Mouse (Mus musculus) layer of hippocampus, adult 9-10 months (tissue): ENCODE data around the gene Pknox2.

ENCODE experiments used
- DNase-seq: peaks from one replicate; pipeline ENCODE4 v3.0.0; 2022; ENCODE audit warnings: low spot score

Pknox2 gene

GRCm38 (mm10) chr9:37051669-37052068 is 95.5 kb downstream of the Pknox2 start:
- no peak for DNase-seq

- DNase-seq, result no peak
Measured at GRCm38 (mm10) chr9:37047490-37047889, 99.7 kb downstream of the Pknox2 start.

DNA sequence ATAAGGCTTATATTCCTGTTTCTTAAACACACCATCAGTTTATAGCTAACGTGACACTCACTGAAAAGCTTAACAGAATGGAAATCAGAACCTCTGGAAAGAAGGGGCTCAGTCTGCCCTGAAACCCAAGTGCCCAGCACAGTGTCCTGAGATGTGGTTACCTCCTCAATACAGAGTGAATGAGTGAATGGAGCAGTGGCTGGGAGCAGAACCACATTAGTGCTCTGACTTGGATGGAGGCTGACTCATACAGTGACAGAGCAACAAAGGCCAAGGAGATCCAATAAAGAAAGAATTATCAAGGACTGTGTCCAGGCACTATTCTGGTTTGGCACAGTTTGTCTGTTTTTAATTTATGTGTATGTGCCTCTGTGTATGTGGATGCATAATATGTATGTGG is 101.3 kb downstream of the Pknox2 start:
- DNase-seq, result no peak

DNA sequence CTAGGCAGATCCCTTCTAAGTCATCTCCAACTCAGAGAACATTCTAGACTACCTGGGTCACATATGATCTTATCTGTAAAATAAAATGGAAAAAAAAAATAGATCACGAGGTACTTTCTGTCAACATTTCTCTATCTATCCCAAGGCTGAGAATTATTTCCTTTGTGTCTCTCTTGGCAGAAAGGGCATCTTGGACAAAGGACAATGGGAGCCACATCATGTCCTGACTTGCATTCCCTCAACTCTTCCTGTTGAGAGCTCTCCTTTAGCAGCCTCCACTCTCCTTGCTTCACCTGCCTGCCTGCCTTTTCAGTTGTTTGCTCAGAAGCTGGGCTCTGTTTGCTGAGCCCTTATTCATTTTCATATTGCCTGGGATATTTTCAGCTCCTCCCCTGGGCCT is 103.0 kb downstream of the Pknox2 start:
- DNase-seq, result no peak

- no peak for DNase-seq
Measured at GRCm38 (mm10) chr9:37038859-37039258, 108.3 kb downstream of the Pknox2 start.

DNA sequence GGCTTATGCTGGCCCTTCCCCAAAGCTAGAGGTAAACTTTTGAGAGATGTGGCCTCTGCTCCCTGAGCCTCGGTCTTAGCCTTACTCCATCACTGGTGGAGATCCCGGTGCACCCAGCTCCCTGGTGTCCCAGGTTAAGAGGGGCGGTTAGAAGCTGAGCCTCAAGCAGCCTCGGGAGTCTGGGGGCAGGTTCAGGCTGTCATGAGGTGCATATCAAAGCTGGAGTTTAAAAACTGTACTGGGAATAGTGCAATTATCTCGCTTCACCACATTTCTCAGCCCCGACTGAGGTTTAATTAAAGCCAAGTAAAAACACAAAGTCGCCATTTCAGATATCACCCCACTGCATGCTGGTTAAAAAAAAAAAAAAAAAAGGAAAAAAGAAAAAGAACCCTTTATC is 108.8 kb downstream of the Pknox2 start:
- no peak for DNase-seq

GRCm38 (mm10) chr9:37037405-37037804 is 109.8 kb downstream of the Pknox2 start:
- no peak for DNase-seq

DNA sequence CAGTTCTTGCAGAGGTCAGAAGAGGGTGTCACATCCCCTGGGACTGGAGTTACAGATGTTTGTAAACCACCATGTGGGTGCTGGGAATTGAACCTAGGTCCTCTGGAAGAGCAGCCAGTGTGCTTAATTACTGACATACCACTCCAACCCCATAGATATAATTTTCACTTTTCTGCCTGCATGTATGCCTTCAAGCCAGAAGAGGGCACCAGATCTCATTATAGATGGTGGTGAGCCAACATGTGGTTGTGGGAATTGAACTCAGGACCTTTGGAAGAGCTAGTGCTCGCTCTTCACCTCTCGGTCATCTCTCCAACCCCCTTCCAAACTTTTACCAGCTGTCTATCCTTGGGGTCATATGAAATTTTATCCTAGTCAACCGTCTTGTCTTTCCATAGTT is 112.0 kb downstream of the Pknox2 start:
- DNase-seq, result no peak

DNA sequence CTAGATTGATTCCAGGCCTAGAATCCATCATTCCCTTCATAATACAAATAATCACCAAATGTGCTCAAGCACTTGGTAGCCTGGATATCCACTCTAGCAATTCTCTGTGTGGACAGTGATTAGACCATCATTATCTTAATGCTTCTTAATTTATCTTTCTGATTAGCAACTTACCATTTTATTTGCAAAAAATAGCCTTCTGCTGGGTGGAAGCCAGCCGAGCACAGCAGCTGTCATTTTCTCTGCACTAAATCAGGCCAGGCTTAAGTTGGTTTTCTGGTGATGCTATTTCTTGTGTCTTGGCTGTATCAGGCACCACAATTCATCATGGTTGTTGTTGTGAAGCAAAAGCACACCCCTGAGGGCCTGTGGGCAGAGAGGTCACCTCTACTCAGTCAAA is 112.9 kb downstream of the Pknox2 start:
- DNase-seq, result no peak

DNA sequence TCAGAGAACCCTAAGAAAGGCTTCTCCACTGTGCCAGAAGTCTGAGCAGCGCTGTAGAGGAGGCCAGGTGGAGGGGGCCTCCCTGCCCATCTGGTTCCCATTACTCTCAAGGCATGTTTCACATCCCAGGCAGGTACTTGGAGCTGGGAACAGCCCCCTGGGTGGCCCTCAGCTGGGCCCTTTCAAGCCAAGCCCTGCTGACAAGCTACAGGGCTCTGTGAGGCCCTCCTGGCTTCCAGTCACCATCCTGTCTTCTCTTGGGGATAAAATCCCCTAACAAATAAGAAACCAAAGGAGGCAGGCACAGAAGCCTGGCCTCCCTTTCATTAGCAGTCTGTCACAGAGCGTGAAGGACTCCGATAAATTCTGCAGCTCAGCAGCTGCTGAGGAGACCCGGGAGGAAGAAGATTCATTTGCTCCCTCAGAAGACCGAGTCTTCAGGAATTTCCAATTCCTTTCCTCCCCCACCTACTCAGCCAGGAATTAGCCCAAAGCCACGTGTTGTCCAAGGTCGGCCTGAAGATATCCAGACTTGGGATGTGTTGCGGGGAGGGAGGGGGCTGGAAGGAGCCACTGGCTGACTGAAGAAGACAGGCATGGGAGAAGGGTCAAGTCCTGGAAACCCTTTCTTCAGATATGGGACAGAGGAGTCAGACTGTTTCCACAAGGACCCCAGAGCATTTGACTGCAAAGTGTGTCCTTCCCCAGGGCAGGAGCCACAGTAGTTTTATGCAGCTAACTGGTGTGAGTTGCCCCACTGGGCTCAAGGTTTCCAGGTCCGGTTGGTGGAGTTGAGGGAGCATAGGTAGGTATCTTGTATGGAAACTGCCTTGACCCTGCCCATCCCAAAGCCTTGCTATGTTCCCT is 116.6 kb downstream of the Pknox2 start:
- no peak for DNase-seq

DNA sequence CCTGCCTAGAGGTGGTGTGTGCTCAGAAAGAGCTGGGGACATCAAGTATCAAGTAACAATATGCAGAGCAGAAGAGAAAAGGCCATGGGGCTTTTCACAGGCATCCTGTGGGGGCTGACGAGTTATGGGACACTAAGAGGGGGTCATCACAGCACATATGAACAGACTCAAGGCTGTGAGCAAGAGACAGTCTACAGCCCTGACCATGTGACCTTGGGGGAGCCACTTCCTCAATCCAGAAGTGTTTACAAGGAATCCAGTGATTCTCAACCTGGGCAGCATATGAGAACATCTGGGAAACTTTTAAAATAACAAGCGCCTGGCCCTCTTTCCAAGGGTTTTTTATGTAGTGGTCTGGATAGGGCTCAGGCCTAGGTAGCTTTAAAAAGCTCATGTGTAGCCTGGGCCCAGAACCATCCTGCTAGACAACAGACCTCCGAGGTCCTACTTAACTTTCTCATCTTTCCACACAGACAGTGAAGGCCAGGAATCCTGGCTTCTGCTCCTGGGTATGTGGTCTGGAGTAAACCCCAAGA is 117.3 kb downstream of the Pknox2 start:
- no peak for DNase-seq

GRCm38 (mm10) chr9:37027825-37028575 is 119.2 kb downstream of the Pknox2 start:
- no peak for DNase-seq

- no peak for DNase-seq
Measured at GRCm38 (mm10) chr9:37025913-37026312, 121.3 kb downstream of the Pknox2 start.

DNA sequence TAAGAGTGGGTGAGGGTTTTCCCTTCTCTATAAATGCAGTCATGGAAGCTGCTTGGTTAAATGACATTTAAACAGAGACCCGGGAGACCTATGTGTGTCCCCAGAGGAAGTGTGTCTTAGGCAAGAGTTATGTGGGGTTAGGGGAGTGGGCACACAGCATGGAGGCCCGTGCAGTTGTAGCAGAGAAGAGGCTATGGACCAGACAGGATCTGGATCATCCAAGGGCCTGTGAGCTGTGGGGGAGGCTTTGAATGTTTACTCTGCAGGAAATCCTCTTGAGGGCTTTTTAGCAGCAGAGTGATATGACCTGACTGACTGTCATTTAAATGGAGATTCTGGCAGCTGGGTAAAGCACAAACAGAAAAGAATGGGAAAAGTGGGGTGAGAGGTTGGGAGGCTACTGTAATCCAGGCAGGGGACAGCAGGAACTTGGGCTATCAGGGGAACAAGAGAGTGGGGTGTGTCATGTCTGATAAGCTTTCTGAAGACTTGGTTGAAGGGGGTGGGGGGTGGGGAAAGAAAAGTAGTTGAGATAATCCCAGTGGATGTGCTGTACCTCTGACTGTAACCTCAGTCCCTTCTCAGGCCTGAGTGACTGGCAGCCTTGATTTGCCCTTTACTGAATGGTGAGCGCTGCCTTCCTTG is 125.5 kb downstream of the Pknox2 start:
- DNase-seq, result no peak

DNA sequence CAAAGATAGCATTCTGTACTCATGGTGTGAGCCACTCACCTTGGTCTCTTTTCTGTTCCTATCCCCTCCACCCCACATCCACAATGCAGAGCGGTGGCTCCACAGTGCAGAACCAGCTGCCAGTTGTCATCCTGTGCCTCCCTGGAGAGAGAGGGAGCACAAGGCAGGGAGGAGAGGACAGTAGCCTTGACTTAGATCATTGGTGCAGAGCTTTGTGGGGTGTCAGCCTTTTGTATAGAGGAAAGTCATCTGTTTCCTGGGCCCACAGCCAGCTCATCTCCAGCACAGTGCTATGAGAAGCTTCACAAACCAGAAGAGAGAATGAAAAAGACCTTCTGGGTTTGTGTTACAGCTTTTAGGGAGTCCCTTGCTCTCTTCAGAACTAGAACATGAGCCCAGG is 129.1 kb downstream of the Pknox2 start:
- peak; percentile 35 for DNase-seq

DNA sequence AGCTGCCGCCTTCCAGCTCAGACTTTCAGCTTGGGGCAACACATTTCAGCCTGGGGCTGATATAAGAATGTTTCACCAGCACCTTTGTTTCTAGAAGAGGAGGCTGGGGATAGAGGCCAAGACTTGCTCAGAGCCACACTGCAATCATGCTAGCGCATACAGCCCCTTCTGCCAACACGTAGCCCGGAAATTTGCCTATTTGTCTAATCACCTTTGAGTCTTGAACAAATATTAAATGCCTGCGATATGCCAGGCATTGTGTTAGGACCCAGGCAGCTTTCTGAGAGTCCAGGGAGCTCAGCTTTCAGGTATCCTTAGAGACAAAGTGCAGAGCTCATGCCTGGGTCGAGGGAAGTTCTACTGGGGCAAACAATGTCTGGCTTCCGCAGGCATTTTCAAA is 130.0 kb downstream of the Pknox2 start:
- no peak for DNase-seq

DNA sequence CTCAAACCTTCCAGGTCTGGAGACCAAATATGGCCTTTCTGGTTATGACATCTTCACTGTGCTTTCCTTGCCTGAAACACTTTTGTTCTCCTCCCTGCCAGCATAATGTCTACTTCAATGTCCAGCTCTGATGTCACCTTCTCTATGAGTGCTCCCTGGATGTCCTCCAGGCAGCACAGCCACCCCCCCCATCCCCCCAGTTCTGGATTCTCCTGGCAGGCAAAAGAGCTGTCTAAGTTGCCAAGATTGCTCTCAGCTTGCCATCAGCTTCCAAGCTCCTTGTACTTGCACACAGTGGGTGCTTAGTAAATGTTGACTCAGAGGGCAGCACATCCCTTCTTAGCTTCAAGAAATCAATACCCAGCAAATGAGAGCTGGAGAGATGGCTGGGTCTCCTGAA is 131.0 kb downstream of the Pknox2 start:
- no peak for DNase-seq

DNA sequence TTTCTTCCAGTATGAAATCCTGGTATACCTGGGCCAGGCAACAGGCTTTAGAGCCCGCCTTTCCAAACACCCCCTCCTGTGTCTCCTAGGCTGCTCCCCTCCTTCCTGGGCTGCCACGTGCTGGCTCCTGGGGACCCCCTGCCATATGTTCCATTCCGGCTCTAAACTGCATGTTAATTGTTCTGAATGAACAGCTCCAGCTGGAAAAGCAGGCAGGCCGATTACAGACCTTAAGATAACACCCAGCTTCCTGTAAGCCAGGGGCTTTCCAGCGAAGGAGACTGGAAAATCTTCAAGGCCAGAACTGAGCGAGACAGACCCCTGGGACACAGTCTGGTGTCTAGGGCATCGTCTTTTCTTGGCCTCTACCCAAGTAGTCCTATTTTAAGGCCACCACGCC is 133.6 kb downstream of the Pknox2 start:
- no peak for DNase-seq

DNA sequence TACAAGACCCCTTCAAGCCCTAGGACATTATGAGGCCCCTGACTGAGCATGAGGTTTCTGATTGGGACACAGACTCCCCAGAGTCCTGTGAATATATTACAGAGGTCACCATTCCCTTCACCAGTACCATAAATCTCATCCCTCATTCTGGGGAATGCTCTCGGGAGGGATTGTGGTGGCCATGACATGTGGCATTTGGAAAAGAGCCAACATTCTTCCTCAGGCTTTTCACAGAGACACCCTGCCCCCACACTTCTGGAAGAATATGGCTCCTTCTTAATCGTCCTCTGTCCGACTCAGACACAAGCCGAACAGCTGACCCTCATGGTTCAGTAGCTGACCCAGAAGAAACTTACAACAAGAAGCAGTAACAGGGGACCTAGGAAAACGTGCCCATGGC is 139.1 kb downstream of the Pknox2 start:
- DNase-seq, result no peak

DNA sequence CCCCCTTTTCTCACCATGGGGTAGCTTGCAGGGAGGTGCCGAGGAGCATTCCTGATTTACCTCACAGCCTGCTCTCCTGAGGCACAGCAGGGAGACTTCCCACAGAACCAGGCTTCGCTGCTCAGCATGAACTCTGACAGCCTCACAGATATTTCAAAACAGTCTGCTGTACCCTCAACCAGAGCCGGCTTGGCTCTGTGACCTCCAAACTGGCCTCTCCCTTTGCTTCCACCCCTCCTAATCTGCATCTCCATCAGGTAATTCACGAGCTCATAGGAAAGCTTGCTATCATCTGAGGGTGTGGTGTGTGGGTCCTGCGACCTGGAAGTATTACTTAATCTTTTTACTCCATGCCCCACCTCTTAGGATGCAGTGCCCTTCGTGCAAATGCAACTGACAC is 142.5 kb downstream of the Pknox2 start:
- no peak for DNase-seq

DNA sequence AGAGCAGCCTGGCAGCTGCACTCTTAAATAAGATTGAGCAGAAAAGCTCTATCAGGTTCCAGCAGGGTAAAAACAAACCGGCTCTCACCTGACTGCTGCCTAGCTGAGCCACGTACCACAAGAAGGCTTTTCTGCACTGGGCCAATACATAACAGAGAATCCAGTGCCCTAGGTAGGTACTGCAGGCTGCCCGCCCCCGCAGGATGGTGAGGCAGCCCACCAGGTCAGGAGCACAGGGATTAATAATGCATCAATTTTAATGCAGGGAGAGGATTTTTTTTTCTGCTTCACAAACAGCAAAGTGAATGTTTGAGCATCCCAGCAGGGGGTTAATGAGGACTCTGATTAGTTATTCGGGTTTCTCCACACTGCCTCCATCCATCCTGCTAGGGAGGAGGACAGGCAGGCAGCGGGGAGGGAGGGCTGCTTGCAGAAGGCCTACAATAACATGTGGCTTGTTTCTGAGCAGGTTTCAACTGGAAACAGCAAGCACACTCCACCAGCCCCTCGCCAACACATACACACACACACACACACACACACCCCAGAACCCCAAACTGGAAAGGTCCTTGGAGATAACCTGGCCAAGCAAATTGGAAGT is 145.2 kb downstream of the Pknox2 start:
- DNase-seq, result no peak

GRCm38 (mm10) chr9:36999393-36999792 is 147.8 kb downstream of the Pknox2 start:
- DNase-seq, result no peak
